1 mouse cellular context compared by ENCODE assay signal in genomic region chr8:90834321-90834672, GRCm38 (mm10).
TF ChIP-seq lines count a peak whose summit lies in the region.

No protein-coding gene starts in this region.

TF ChIP-seq in myocyte, 11 proteins besides CTCF, POLR2A, EP300 and RAD21 (continued from another document):
- TF ChIP-seq POLR2AphosphoS2 (IDR thresholded peaks at IDR 0.05; ENCODE audit: insufficient read length, low read depth) (no peak), TCF12 (IDR thresholded peaks at IDR 0.05; ENCODE audit: insufficient read depth, poor library complexity, severe bottlenecking) (no peak), USF1 (IDR thresholded peaks at IDR 0.05; ENCODE audit: low read depth) (no peak), CEBPB (IDR thresholded peaks at IDR 0.05; ENCODE audit: insufficient read depth, poor library complexity, severe bottlenecking) (no peak), MYOG (IDR thresholded peaks at IDR 0.05; ENCODE audit: control insufficient read depth in 1 of 3, insufficient read depth in 1 of 3, insufficient read length in 2 of 3, low read depth in 2 of 3) (no peak), TCF3 (IDR thresholded peaks at IDR 0.05; ENCODE audit: insufficient read length, low read depth) (no peak), MAX (IDR thresholded peaks at IDR 0.05; ENCODE audit: low read depth) (no peak), MYOD1 (IDR thresholded peaks at IDR 0.05; ENCODE audit: control insufficient read depth in 1 of 3, insufficient read length in 2 of 3, low read depth in 2 of 3) (no peak), E2F4 (IDR thresholded peaks at IDR 0.05; ENCODE audit: insufficient read depth) (no peak), SRF (IDR thresholded peaks at IDR 0.05; ENCODE audit: control insufficient read depth, insufficient read length, low read depth) (no peak)
